Comparison of ENCODE assay signal across 14 mouse cellular contexts in genomic region chr3:79203821-79204220, GRCm38 (mm10).
DNase-seq lines count a peak whose midpoint lies in the region; ATAC-seq and TF ChIP-seq lines count a peak whose summit lies in the region.
"Had no signal": no experiment of that assay in that cellular context is flagged by ENCODE, and none has a peak within 500 bp of the region (broad histone marks: within the 10 kb centered on the region; RNA-seq: fewer than 3 reads in every experiment).

No protein-coding gene starts in this region.

- H3K36me3 ChIP-seq in heart, adult 2 months (ENCODE audit: control insufficient read depth, insufficient read depth, low read length): peaks cover 10% of the 10 kb centered on the region
- H3K36me3 ChIP-seq in lung, postnatal 0 days (ENCODE audit: insufficient read depth, low read length): no peaks in the 10 kb centered on the region
- H3K36me3 ChIP-seq: forebrain, embryonic 12.5 days had no signal

- peaks cover 25% of the 10 kb centered on the region for H3K4me1 ChIP-seq in heart, adult 2 months (ENCODE audit: control insufficient read depth, insufficient read depth, low read length)
- H3K4me1 ChIP-seq in lung, postnatal 0 days (ENCODE audit: insufficient read depth, low read depth, low read length): peaks cover 22% of the 10 kb centered on the region

- TF ChIP-seq POLR2A in heart, adult 2 months (IDR thresholded peaks at IDR 0.05; ENCODE audit: insufficient read depth, low read depth, low read length): no peak

- peak in 1 of 2 experiments; percentile 31 for DNase-seq in heart, adult 2 months
- no peak for DNase-seq in heart, adult 9 months (ENCODE audit: low spot score in 2 of 2)
- no peak for DNase-seq in layer of hippocampus, adult 2 months (ENCODE audit: low spot score in 2 of 2)
- DNase-seq in layer of hippocampus, adult 11-12 months (ENCODE audit: low spot score): no peak
- DNase-seq in lung, postnatal 0 days (ENCODE audit: low spot score): no peak
- DNase-seq in lung, postnatal 36 days: no peak

- no peak overlapping the region for H3K4me3 ChIP-seq in heart, adult 2 months
- no peak overlapping the region for H3K4me3 ChIP-seq in layer of hippocampus, adult 2 months
- H3K4me3 ChIP-seq in lung, postnatal 0 days (ENCODE audit: low read depth, low read length): no peak overlapping the region
- H3K4me3 ChIP-seq: embryonic facial prominence, embryonic 13.5 days; forebrain, embryonic 12.5 days; heart, embryonic 13.5 days; hindbrain, embryonic 12.5 days had no signal

- no peak for TF ChIP-seq CTCF in heart, adult 2 months (IDR thresholded peaks at IDR 0.05)
- no peak for TF ChIP-seq CTCF in layer of hippocampus, adult 2 months (conservative IDR thresholded peaks at IDR 0.05)
- TF ChIP-seq CTCF in lung, postnatal 0 days (IDR thresholded peaks at IDR 0.05): no peak

- no peaks in the 10 kb centered on the region for H3K27me3 ChIP-seq in heart, adult 2 months (ENCODE audit: control insufficient read depth, insufficient read depth, low read length)
- H3K27me3 ChIP-seq in lung, postnatal 0 days (replicated peaks; ENCODE audit: insufficient read depth, low read length): no peaks in the 10 kb centered on the region
- H3K27me3 ChIP-seq: CH12.LX; embryonic facial prominence, embryonic 13.5 days; forebrain, embryonic 12.5 days; heart, embryonic 13.5 days; hindbrain, embryonic 12.5 days; Patski had no signal

- no peak overlapping the region for H3K4me2 ChIP-seq in lung, postnatal 0 days (replicated peaks; ENCODE audit: low read depth, low read length)
- H3K4me2 ChIP-seq: embryonic facial prominence, embryonic 13.5 days; forebrain, embryonic 12.5 days; heart, embryonic 13.5 days; hindbrain, embryonic 12.5 days had no signal

- no peak overlapping the region for H3K9ac ChIP-seq in heart, adult 2 months (ENCODE audit: low read depth, low read length)
- no peak overlapping the region for H3K9ac ChIP-seq in lung, postnatal 0 days (replicated peaks; ENCODE audit: low read depth)
- H3K9ac ChIP-seq: embryonic facial prominence, embryonic 13.5 days; forebrain, embryonic 12.5 days; heart, embryonic 13.5 days; hindbrain, embryonic 12.5 days had no signal

- H3K79me2 ChIP-seq in heart, adult 2 months (replicated peaks; ENCODE audit: control insufficient read depth, insufficient read depth, low read length): peaks cover 5% of the 10 kb centered on the region

- ATAC-seq in lung, postnatal 0 days: no peak
- ATAC-seq: activated CD4-positive, CD25-positive, alpha-beta regulatory T cell, adult 4 months; hindbrain, embryonic 16.5 days; Patski had no signal

- intact Hi-C loops in heart, adult 2 months (cut with DNase I): loop anchor here (1.0 to 5.0 kb wide), 6 partner anchors 14 to 383 kb away; partner anchors contain the start of genes Fnip2 and Rapgef2

- WGBS in heart, adult 2 months: 68% methylated on average over 5 of the region's 5 CpGs
- 58% methylated on average over 5 of the region's 5 CpGs for WGBS in lung, postnatal 0 days

- H3K9me3 ChIP-seq in lung, postnatal 0 days (ENCODE audit: low read length): 0 out of 2 replicates have a peak, but pooled peaks cover 4% of the 10 kb centered on the region
- H3K9me3 ChIP-seq: embryonic facial prominence, embryonic 13.5 days; forebrain, embryonic 12.5 days; heart, embryonic 13.5 days; hindbrain, embryonic 12.5 days had no signal

- no peak for TF ChIP-seq EP300 in heart, adult 2 months (IDR thresholded peaks at IDR 0.05; ENCODE audit: insufficient read depth, low read depth, low read length)
- TF ChIP-seq EP300 in lung, postnatal 0 days (IDR thresholded peaks at IDR 0.05): no peak

- H3K27ac ChIP-seq in heart, adult 2 months: peak overlapping the region; percentile 94
- peak overlapping the region; percentile 93 for H3K27ac ChIP-seq in layer of hippocampus, adult 2 months
- peak overlapping the region; percentile 47; the same call in 1 of the 2 replicates for H3K27ac ChIP-seq in lung, postnatal 0 days (ENCODE audit: low read length)
- H3K27ac ChIP-seq: embryonic facial prominence, embryonic 13.5 days; forebrain, embryonic 12.5 days; heart, embryonic 13.5 days; hindbrain, embryonic 12.5 days had no signal
